Mouse (Mus musculus): ENCODE results near the gene Egln1.

- no peak for TF ChIP-seq CTCF (IDR thresholded peaks at IDR 0.05; ENCODE audit: control insufficient read depth, insufficient read depth, insufficient replicate concordance, low read depth, low read length)
- TF ChIP-seq POLR2A (IDR thresholded peaks at IDR 0.05; ENCODE audit: control insufficient read depth, low read depth, low read length), result no peak
Measured at GRCm38 (mm10) chr8:124878141-124878540, 71.0 kb downstream of the Egln1 start.

All from testis, adult 2 months (tissue).